Mouse (Mus musculus) liver, embryonic 16.5 days (tissue): ENCODE data around the gene Otulin. TPM values are rescaled to one million over a fixed set of nuclear protein-coding genes. Genes with fewer than 3 reads are reported as not detected.

Experiments
- ATAC-seq: fragments of 200-750 bp; cut with Nextera tagmentation; 2 replicates; pipeline ENCODE4 v1.8.0; 2017; ENCODE audit warnings: low read depth, mild to moderate bottlenecking, moderate number of reproducible peaks, moderate library complexity
- H3K27ac ChIP-seq: fragments of 300-500 bp; sonication (generic); 2 replicates; pipeline ENCODE4 v1.5.1; 2014; ENCODE audit warnings: mild to moderate bottlenecking, low read length
- H3K27me3 ChIP-seq: fragments of 300-500 bp; sonication (generic); 2 replicates; pipeline ENCODE4 v1.6.1; 2014; ENCODE audit warnings: low read depth, low read length, mixed read lengths; ENCODE audit not compliant: control insufficient read depth, insufficient read depth
- H3K36me3 ChIP-seq: fragments of 300-500 bp; sonication (generic); 2 replicates; pipeline ENCODE4 v1.6.1; 2014; ENCODE audit warnings: mild to moderate bottlenecking; ENCODE audit not compliant: control insufficient read depth, insufficient read depth
- H3K4me1 ChIP-seq: fragments of 300-500 bp; sonication (generic); 2 replicates; pipeline ENCODE4 v1.6.1; 2014; ENCODE audit warnings: low read depth, low read length, mixed read lengths; ENCODE audit not compliant: control insufficient read depth
- H3K4me2 ChIP-seq: fragments of 300-500 bp; sonication (generic); 2 replicates; pipeline ENCODE4 v1.6.1; 2014; ENCODE audit warnings: low read depth, low read length, mixed read lengths
- H3K4me3 ChIP-seq: fragments of 300-500 bp; sonication (generic); 2 replicates; pipeline ENCODE4 v1.5.1; 2014; ENCODE audit warnings: low read depth, mild to moderate bottlenecking, low read length
- H3K9ac ChIP-seq: fragments of 300-500 bp; sonication (generic); 2 replicates; pipeline ENCODE4 v1.6.1; 2014; ENCODE audit warnings: low read depth, low read length
- H3K9me3 ChIP-seq: fragments of 300-500 bp; sonication (generic); replicated peaks from 2 replicates; pipeline ENCODE4 v1.6.1; 2016; ENCODE audit warnings: low read length; ENCODE audit not compliant: control insufficient read depth
- WGBS: fragments of 180-500 bp; shearing (Covaris S2); extraction: QIAGEN DNeasy Blood & Tissue Kit; methylation state at CpG from one replicate; pipeline ENCODE4 v1.1.7; 2014; ENCODE audit not compliant: insufficient replicate concordance; 5-methylcytosine and 5-hydroxymethylcytosine counted together
- polyA plus RNA-seq: library from polyadenylated mRNA; unstranded; fragments of >200 nt; fragmentation: Nextera tagmentation; extraction: Ambion mirVana; gene quantifications from 2 replicates; pipeline ENCODE4 v1.2.1, GENCODE M21; 2015

Otulin gene
- polyA plus RNA-seq, 1 experiment from 2014 or later = 12.3 TPM

DNA sequence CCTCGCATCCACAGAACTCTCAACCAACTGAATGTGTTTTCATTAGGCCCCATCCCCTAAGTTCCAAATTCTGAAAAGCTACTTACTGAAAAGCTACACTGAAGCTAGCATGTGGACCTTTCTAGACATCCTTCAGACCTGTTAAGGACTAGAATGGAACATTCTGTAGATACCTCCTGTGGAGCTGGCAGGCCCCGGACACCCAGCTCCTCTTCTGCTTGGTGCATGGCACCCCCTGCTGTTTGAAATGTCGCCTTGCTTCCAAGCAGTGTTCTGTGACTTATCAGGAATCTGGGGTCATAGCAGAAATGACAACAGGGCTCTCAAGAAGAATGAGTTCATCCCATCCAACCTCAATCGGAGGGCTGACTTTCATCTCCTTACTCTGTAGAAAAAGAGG is 47.5 kb downstream of the Otulin start:
- H3K9me3 ChIP-seq = no peaks in the 10 kb centered on the region
- H3K4me1 ChIP-seq = no peaks in the 10 kb centered on the region
- H3K4me3 ChIP-seq = no peak overlapping the region
- H3K27me3 ChIP-seq = no peaks in the 10 kb centered on the region
- 65% methylated on average over 4 of the region's 4 CpGs for WGBS
- no peak overlapping the region for H3K9ac ChIP-seq
- no peak overlapping the region for H3K4me2 ChIP-seq
- no peak for ATAC-seq
- H3K27ac ChIP-seq = no peak overlapping the region
- H3K36me3 ChIP-seq = peaks cover 4% of the 10 kb centered on the region; the same call in 1 of the 2 replicates

DNA sequence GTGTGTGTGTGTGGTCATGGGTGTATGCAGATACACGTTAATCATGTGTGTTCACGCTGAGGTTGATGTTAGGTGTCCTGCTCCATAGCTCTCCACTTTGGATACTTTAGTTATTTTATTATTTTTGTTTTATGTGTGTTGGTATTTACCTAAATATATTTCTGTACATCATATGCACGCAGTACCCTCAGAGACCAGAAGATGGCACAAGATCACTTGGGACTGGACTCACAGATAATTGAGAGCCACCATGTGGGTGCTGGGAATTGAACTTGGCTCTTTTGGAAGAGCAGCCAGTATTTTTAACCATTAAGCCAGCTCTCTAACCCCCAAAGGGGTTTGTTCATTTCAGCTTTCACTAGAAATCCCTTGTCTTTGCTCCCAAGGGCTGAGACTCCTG is 48.1 kb downstream of the Otulin start:
- Histone ChIP-seq H3K4me1 (no peaks in the 10 kb centered on the region), H3K9me3 (no peaks in the 10 kb centered on the region), H3K4me3 (no peak overlapping the region), H3K9ac (no peak overlapping the region), H3K36me3 (peaks cover 4% of the 10 kb centered on the region; the same call in 1 of the 2 replicates), H3K27me3 (no peaks in the 10 kb centered on the region), H3K27ac (no peak overlapping the region), H3K4me2 (no peak overlapping the region)
- ATAC-seq = no peak
- 84% methylated on average over 3 of the region's 3 CpGs for WGBS

DNA sequence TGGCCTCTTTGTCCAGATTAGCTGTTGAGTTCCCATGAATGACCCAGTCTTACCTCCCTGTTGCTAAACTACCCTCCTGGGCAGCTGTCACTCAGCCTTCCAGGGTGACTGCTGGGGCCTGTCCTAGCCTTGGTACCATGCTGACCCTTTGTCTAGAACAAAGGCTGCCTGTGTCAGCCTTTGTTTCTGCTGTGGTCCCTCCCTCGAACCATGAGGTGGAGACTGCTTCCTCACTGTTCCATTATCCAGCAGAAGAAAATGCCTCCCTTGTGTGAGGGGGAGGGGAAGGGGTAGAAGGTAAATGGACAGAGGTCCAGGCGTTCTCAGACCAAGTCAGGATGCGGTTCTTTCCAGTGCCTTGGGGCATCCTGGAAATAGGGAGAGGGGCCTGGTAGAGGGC is 48.9 kb downstream of the Otulin start:
- H3K27me3 ChIP-seq = no peaks in the 10 kb centered on the region
- 74% methylated on average over 3 of the region's 3 CpGs for WGBS
- H3K27ac ChIP-seq = no peak overlapping the region
- no peak overlapping the region for H3K4me3 ChIP-seq
- H3K4me2 ChIP-seq = no peak overlapping the region
- peaks cover 4% of the 10 kb centered on the region; the same call in 1 of the 2 replicates for H3K36me3 ChIP-seq
- H3K4me1 ChIP-seq = no peaks in the 10 kb centered on the region
- ATAC-seq = no peak
- H3K9ac ChIP-seq = no peak overlapping the region
- H3K9me3 ChIP-seq = no peaks in the 10 kb centered on the region

DNA sequence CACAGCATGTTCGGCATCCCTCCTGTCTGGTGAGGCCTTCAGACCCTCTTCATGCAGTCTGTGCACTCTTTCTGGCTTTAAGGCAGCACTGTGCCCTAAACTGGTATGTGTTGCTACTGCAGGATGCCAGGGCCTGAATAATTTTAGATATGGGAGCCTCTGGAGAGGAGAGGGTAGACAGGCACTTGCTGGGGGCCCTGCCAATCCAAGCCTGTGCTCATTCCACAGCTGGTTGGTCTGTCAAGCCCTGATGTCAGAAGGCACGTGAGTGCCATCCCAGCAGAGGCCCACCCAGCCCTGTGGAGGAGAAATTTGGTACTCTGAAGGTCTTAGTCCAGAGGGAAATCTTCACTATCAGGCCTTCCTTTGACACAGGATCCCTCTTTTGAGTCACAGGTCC is 49.7 kb downstream of the Otulin start:
- no peaks in the 10 kb centered on the region for H3K9me3 ChIP-seq
- no peak overlapping the region for H3K27ac ChIP-seq
- peaks cover 4% of the 10 kb centered on the region; the same call in 1 of the 2 replicates for H3K36me3 ChIP-seq
- H3K27me3 ChIP-seq = no peaks in the 10 kb centered on the region
- 77% methylated on average over 2 of the region's 2 CpGs for WGBS
- no peak overlapping the region for H3K4me3 ChIP-seq
- H3K9ac ChIP-seq = no peak overlapping the region
- H3K4me2 ChIP-seq = no peak overlapping the region
- ATAC-seq = no peak
- no peaks in the 10 kb centered on the region for H3K4me1 ChIP-seq

DNA sequence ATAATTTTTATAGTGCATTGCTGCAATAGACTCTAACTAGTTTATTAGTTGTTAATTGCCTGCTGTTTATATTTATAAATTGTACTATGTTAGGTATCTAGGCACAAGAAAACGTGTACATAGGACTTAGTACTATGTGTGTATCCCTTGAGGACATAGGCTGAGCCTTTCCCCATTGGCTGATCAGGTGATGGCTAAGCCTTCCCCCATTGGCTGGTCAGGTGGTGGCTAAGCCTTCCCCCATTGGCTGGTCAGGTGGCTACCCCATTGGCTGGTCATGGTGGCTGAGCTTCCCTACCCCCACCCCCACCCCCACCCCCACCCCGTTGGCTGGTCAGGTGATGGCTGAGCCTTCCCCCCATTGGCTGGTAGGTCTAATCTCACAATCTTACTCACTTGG is 50.6 kb downstream of the Otulin start:
- 70% methylated on average over 2 of the region's 2 CpGs for WGBS
- peaks cover 4% of the 10 kb centered on the region; the same call in 1 of the 2 replicates for H3K36me3 ChIP-seq
- H3K9ac ChIP-seq = no peak overlapping the region

DNA sequence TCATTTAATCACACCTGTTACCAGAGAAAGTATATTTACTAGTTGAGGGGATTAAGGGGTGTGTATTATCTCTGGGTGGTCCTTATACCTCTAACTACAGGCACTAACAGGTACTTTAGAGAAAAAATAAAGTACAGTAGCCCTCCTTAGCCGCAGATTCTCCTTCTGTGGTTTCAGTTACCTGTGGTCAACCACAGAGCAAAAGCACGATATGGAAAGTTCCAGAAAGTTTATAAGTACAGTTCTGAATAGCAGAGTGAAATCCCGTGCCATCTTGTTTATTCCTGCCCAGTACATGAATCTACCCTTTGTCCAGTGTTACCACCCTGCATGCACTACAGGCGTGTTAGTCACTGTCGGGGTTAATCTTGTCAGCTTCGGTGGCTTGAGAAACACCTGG is 51.6 kb downstream of the Otulin start:
- WGBS = 70% methylated on average over 6 of the region's 6 CpGs

More for the DNA sequence above, 50.6 kb downstream of the Otulin start:
- no peak overlapping the region for H3K4me2 ChIP-seq
- no peaks in the 10 kb centered on the region for H3K9me3 ChIP-seq
- H3K4me3 ChIP-seq = no peak overlapping the region
- H3K27me3 ChIP-seq = no peaks in the 10 kb centered on the region
- H3K4me1 ChIP-seq = no peaks in the 10 kb centered on the region
- no peak overlapping the region for H3K27ac ChIP-seq
- no peak for ATAC-seq

DNA sequence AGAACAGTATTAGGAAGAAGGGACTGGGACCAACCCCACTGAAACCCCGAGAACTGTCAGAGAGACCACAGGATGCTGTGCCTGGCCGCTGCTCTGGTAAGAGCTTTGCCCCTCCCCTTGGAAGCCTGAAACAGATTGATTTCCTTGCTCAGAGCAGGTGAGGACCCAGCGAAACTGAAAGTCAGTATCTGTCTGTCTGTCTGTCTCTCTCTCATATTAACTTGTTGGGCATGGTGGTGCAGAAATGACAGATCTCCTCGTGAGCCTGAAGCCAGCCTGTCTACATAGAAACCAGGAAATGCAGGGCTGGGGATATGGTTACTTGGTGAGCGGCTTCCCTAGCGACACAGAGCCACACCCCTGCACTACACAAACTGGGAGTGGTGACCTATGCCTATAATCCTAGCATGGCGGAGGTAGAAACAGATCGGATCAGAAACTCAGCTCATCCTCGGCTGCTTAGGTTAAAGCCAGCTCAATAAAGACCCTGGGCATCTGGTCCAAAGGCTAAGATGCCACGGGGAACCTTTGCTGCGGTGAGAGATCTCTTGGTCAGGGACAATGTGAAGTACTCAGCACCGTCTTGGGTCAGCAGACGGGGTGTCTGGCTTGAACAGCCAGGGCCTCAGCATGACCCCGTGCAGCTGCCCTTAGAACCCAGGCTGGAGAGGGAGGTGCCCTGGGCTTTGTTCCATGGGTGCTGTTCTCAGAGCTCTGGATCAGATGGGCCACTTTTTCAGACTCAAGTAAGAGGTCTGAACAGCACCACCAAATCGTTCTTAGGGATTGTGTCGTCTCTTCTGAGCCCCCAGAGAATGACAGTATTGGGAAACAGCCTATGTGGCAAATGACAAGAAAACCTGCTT is 52.3 kb downstream of the Otulin start:
- no peak for ATAC-seq
- WGBS = 78% methylated on average over 16 of the region's 16 CpGs

More for the DNA sequence above, 51.6 kb downstream of the Otulin start:
- Histone ChIP-seq H3K4me2 (no peak overlapping the region), H3K4me3 (no peak overlapping the region), H3K9ac (no peak overlapping the region), H3K27ac (no peak overlapping the region), H3K4me1 (no peaks in the 10 kb centered on the region), H3K36me3 (peaks cover 4% of the 10 kb centered on the region; the same call in 1 of the 2 replicates), H3K9me3 (no peaks in the 10 kb centered on the region), H3K27me3 (no peaks in the 10 kb centered on the region)
- ATAC-seq = no peak

DNA sequence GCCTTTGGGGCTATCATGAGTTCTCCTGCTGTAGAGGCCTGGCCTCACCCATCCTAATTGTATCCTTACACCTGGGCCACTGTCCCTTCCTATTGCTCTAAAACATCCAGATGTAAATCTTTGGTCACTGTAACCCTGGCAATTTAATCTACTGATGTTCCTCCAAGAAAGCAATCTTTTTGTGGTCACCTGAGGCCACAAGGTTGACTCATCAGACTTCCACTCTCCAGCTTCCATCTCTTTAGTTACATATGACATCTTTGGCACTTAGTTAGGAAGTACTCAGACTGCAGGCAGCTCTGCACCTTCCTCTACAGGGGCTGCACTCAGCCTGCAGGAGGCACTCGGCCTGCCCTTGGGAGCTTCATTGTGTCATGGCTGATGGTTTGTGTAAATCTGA is 53.6 kb downstream of the Otulin start:
- Histone ChIP-seq H3K4me2 (no peak overlapping the region), H3K9ac (no peak overlapping the region), H3K27ac (no peak overlapping the region), H3K4me3 (no peak overlapping the region), H3K4me1 (no peaks in the 10 kb centered on the region), H3K9me3 (no peaks in the 10 kb centered on the region), H3K27me3 (no peaks in the 10 kb centered on the region), H3K36me3 (peaks cover 7% of the 10 kb centered on the region; the same call in 1 of the 2 replicates)
- WGBS = 73% methylated on average over 1 of the region's 1 CpGs
- ATAC-seq = no peak

More for the DNA sequence above, 52.3 kb downstream of the Otulin start:
- no peaks in the 10 kb centered on the region for H3K4me1 ChIP-seq
- H3K9ac ChIP-seq = no peak overlapping the region
- H3K27me3 ChIP-seq = no peaks in the 10 kb centered on the region
- peaks cover 4% of the 10 kb centered on the region; the same call in 1 of the 2 replicates for H3K36me3 ChIP-seq
- no peak overlapping the region for H3K4me3 ChIP-seq
- no peak overlapping the region for H3K4me2 ChIP-seq
- H3K9me3 ChIP-seq = no peaks in the 10 kb centered on the region
- H3K27ac ChIP-seq = no peak overlapping the region

DNA sequence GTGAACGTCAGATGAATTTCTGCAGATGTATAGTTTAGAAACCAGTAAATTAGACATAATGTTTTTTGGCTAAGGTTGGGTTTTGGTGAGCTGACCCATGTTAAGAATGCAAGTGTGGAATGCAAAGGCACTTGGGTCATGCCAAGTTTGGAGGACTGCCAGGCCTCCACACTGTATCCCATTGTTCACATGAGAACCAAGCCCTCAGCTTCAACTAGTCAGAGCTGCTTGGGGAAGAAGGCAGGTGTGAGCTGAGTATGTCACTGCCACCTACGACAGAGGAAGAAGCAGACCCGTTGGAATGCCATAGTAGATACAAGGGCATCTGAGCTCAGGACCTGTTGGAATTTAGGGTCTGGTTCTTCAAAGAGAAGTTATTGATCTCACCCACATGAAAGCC is 54.6 kb downstream of the Otulin start:
- 70% methylated on average over 3 of the region's 3 CpGs for WGBS
- no peak overlapping the region for H3K9ac ChIP-seq
- peaks cover 11% of the 10 kb centered on the region for H3K36me3 ChIP-seq
- no peak for ATAC-seq
- H3K9me3 ChIP-seq = no peaks in the 10 kb centered on the region
- no peaks in the 10 kb centered on the region for H3K4me1 ChIP-seq
- no peaks in the 10 kb centered on the region for H3K27me3 ChIP-seq
- H3K4me3 ChIP-seq = no peak overlapping the region
- no peak overlapping the region for H3K4me2 ChIP-seq
- H3K27ac ChIP-seq = no peak overlapping the region
